Mouse (Mus musculus) hindbrain, embryonic 11.5 days (tissue): ENCODE measurements around the gene Cacna1e. TPM values are rescaled to one million over a fixed set of nuclear protein-coding genes. Genes with fewer than 3 reads are reported as not detected.
A peak's percentile ranks its signal among the peaks of the same experiment; 100 is the strongest.

Experiments used
- ATAC-seq: fragments of 200-750 bp; cut with Nextera tagmentation; 2 replicates; pipeline ENCODE4 v1.8.0; 2017; ENCODE audit warnings: mild to moderate bottlenecking, moderate TSS enrichment, moderate library complexity; ENCODE audit not compliant: low FRiP score
- DNase-seq: peaks from one replicate; pipeline ENCODE4 v3.0.0-alpha.2; 2015; ENCODE audit warnings: low spot score
- H3K27ac ChIP-seq: fragments of 300-500 bp; sonication (generic); 2 replicates; pipeline ENCODE4 v1.5.1; 2014; ENCODE audit warnings: mild to moderate bottlenecking, low read depth, low read length
- H3K27me3 ChIP-seq: fragments of 300-500 bp; sonication (generic); 2 replicates; pipeline ENCODE4 v1.6.1; 2014; ENCODE audit warnings: mild to moderate bottlenecking, low read length, moderate library complexity, mixed read lengths; ENCODE audit not compliant: control insufficient read depth, insufficient read depth
- H3K36me3 ChIP-seq: fragments of 300-500 bp; sonication (generic); 2 replicates; pipeline ENCODE4 v1.6.1; 2014; ENCODE audit warnings: mild to moderate bottlenecking, low read length, moderate library complexity, mixed read lengths; ENCODE audit not compliant: control insufficient read depth, insufficient read depth
- H3K4me1 ChIP-seq: fragments of 300-500 bp; sonication (generic); replicated peaks from 2 replicates; pipeline ENCODE4 v1.6.1; 2014; ENCODE audit warnings: low read length, mixed read lengths; ENCODE audit not compliant: control insufficient read depth, insufficient read depth
- H3K4me2 ChIP-seq: fragments of 300-500 bp; sonication (generic); replicated peaks from 2 replicates; pipeline ENCODE4 v1.6.1; 2014; ENCODE audit warnings: mild to moderate bottlenecking, low read depth, low read length
- H3K4me3 ChIP-seq: fragments of 300-500 bp; sonication (generic); 2 replicates; pipeline ENCODE4 v1.5.1; 2014; ENCODE audit warnings: low read depth, low read length
- H3K9ac ChIP-seq: fragments of 300-500 bp; sonication (generic); 2 replicates; pipeline ENCODE4 v1.6.1; 2014; ENCODE audit warnings: low read depth, low read length
- H3K9me3 ChIP-seq: fragments of 300-500 bp; sonication (generic); 2 replicates; pipeline ENCODE4 v1.6.1; 2016; ENCODE audit warnings: low read length; ENCODE audit not compliant: control insufficient read depth
- WGBS: fragments of 180-500 bp; shearing (Covaris S2); extraction: QIAGEN DNeasy Blood & Tissue Kit; methylation state at CpG from one replicate; pipeline ENCODE4 v1.1.7; 2014; 5-methylcytosine and 5-hydroxymethylcytosine counted together
- polyA plus RNA-seq: library from polyadenylated mRNA; unstranded; fragments of >200 nt; fragmentation: Nextera tagmentation; extraction: Ambion mirVana; gene quantifications from 2 replicates; pipeline ENCODE4 v1.2.1, GENCODE M21; 2014

Cacna1e gene
- polyA plus RNA-seq, 1 experiment from 2014 or later = 3.9 TPM

- no peaks in the 10 kb centered on the region for H3K9me3 ChIP-seq
- no peak overlapping the region for H3K4me2 ChIP-seq
- DNase-seq (no peak), ATAC-seq (no peak)
- H3K27ac ChIP-seq = no peak overlapping the region
- H3K9ac ChIP-seq = no peak overlapping the region
- WGBS = 83% methylated on average over 31 of the region's 31 CpGs
- no peak overlapping the region for H3K4me3 ChIP-seq
- H3K4me1 ChIP-seq = no peaks in the 10 kb centered on the region
- H3K27me3 ChIP-seq = no peaks in the 10 kb centered on the region
- H3K36me3 ChIP-seq = no peaks in the 10 kb centered on the region
Observed at GRCm38 (mm10) chr1:154799257-154799656, 85.0 kb downstream of the Cacna1e start.

- H3K9ac ChIP-seq = no peak overlapping the region
- DNase-seq (no peak), ATAC-seq (no peak)
- WGBS = 86% methylated on average over 2 of the region's 2 CpGs
- no peaks in the 10 kb centered on the region for H3K9me3 ChIP-seq
- no peaks in the 10 kb centered on the region for H3K27me3 ChIP-seq
- H3K4me3 ChIP-seq = no peak overlapping the region
- H3K4me2 ChIP-seq = no peak overlapping the region
- H3K4me1 ChIP-seq = no peaks in the 10 kb centered on the region
- no peaks in the 10 kb centered on the region for H3K36me3 ChIP-seq
- H3K27ac ChIP-seq = no peak overlapping the region
Observed at GRCm38 (mm10) chr1:154798771-154799170, 85.5 kb downstream of the Cacna1e start.

DNA sequence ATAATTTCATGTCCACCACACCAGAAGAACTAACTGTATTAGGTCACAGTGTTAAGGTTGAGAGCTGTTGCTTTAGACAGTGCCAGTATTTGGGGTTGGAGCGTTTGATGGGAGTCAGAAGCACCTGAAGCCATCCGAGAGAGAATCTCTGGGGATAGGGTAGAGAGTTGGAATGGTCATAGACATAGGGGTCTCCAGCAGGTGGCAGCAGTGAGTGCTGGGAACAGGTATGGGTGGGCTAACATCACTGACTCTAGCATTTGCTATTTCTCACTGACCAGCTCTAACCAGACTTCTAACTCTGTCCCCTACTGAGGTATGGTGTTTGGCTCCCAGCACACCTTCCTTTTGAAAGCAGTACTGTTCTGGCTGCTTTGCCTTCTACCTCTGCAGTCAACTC is 87.6 kb downstream of the Cacna1e start:
- Histone ChIP-seq H3K4me2 (no peak overlapping the region), H3K4me1 (no peaks in the 10 kb centered on the region), H3K27me3 (no peaks in the 10 kb centered on the region), H3K9me3 (no peaks in the 10 kb centered on the region), H3K27ac (no peak overlapping the region), H3K9ac (no peak overlapping the region), H3K36me3 (no peaks in the 10 kb centered on the region), H3K4me3 (no peak overlapping the region)
- ATAC-seq (no peak), DNase-seq (peak; percentile 68)
- 58% methylated on average over 2 of the region's 2 CpGs for WGBS

- no peak overlapping the region for H3K9ac ChIP-seq
- ATAC-seq (no peak), DNase-seq (no peak)
- no peak overlapping the region for H3K27ac ChIP-seq
- H3K4me3 ChIP-seq = no peak overlapping the region
- H3K4me2 ChIP-seq = no peak overlapping the region
- H3K36me3 ChIP-seq = no peaks in the 10 kb centered on the region
- no peaks in the 10 kb centered on the region for H3K9me3 ChIP-seq
- 86% methylated on average over 8 of the region's 8 CpGs for WGBS
- no peaks in the 10 kb centered on the region for H3K4me1 ChIP-seq
- H3K27me3 ChIP-seq = no peaks in the 10 kb centered on the region
Observed at GRCm38 (mm10) chr1:154794518-154794951, 89.8 kb downstream of the Cacna1e start.

DNA sequence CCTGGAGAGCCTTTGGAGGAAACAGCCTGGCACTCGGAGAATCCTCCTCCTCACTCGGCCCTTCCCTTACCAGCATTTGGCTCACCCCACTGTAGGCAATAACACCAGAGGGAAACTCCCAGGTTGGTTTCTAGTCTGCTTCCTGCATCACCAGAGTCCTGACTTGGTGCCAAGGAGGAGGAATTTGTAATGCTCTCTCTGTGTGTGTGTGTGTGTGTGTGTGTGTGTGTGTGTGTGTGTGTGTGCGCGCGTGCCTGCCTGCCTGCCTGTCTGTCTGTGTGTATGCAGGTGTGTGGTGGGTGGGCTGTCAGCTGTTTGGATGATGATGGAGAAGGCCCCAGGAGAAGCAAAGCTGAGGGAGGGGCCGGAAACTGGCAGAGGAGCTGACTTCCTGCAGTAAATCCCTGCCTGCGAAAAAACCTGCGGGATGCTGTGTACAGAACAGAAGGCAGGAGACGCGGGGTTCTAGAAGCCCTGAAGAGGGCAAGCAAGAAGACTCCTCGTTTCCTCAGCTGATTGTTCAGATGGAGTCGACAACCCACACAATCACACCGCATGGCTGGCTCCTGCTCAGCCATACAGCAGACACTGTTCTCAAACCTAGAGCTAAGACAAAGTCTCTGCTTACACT is 92.6 kb downstream of the Cacna1e start:
- no peak for DNase-seq

DNA sequence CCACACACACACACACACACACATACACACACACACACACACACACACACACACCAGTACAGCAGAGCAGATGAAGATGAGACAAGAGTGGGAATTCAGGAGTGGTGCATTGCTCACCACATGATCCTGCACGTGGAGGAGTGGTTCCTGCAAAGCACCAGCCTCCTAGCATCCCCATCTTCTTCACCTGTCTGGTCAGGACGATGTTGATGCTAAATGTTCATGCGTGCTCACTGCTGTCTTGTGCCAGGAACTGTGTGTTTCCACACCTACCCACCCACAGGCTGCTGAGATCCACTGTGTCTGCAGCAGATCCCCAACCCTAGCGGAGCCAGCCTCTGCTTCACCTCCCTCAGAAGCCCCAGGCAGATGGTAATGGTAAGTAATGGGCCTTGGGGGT is 95.8 kb downstream of the Cacna1e start:
- H3K9me3 ChIP-seq = no peaks in the 10 kb centered on the region
- no peaks in the 10 kb centered on the region for H3K27me3 ChIP-seq
- no peak overlapping the region for H3K27ac ChIP-seq
- H3K4me1 ChIP-seq = 0 out of 2 replicates have a peak, but pooled peaks cover 2% of the 10 kb centered on the region
- H3K4me2 ChIP-seq = no peak overlapping the region
- 77% methylated on average over 4 of the region's 4 CpGs for WGBS
- DNase-seq (no peak), ATAC-seq (0 out of 2 replicates have a peak, but pooled peaks have one; percentile 23)
- no peak overlapping the region for H3K9ac ChIP-seq
- no peaks in the 10 kb centered on the region for H3K36me3 ChIP-seq
- H3K4me3 ChIP-seq = no peak overlapping the region

More for the DNA sequence above, 92.6 kb downstream of the Cacna1e start:
- no peaks in the 10 kb centered on the region for H3K9me3 ChIP-seq
- H3K27ac ChIP-seq = no peak overlapping the region
- no peak overlapping the region for H3K9ac ChIP-seq
- H3K4me2 ChIP-seq = no peak overlapping the region
- H3K36me3 ChIP-seq = no peaks in the 10 kb centered on the region
- no peaks in the 10 kb centered on the region for H3K4me1 ChIP-seq
- ATAC-seq = no peak
- no peaks in the 10 kb centered on the region for H3K27me3 ChIP-seq
- WGBS = 78% methylated on average over 11 of the region's 13 CpGs
- H3K4me3 ChIP-seq = no peak overlapping the region

GRCm38 (mm10) chr1:154788069-154788468 is 96.2 kb downstream of the Cacna1e start:
- WGBS = 9% methylated on average over 5 of the region's 5 CpGs
- peak; percentile 94 for DNase-seq
- no peaks in the 10 kb centered on the region for H3K9me3 ChIP-seq
- no peak overlapping the region for H3K27ac ChIP-seq
- H3K4me2 ChIP-seq = no peak overlapping the region
- no peaks in the 10 kb centered on the region for H3K36me3 ChIP-seq
- no peak overlapping the region for H3K4me3 ChIP-seq
- 0 out of 2 replicates have a peak, but pooled peaks cover 2% of the 10 kb centered on the region for H3K4me1 ChIP-seq
- H3K9ac ChIP-seq = no peak overlapping the region
- peak; percentile 58; the same call in 1 of the 2 replicates for ATAC-seq
- H3K27me3 ChIP-seq = no peaks in the 10 kb centered on the region

DNA sequence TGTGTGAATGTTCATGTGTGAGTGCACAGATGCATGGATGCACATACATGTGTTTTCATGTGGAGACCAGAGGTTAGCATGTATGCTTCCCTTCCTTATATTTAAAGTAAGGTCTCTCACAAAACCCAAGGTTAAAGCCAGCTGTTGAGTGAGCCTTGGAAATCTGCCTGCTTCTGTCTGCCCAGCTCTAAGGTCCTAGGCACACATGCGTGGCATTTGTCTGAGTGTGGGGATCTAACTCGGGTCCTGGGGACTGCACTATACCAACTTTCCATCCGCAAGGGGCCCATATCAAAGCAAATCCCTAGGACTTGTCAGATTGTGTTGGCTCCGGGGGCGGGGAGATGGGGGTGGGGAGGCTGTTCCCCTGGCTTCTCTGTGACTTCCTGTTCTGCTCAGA is 96.9 kb downstream of the Cacna1e start:
- Histone ChIP-seq H3K4me2 (no peak overlapping the region), H3K36me3 (no peaks in the 10 kb centered on the region), H3K27ac (no peak overlapping the region), H3K9me3 (no peaks in the 10 kb centered on the region), H3K4me3 (no peak overlapping the region), H3K4me1 (0 out of 2 replicates have a peak, but pooled peaks cover 2% of the 10 kb centered on the region), H3K9ac (no peak overlapping the region), H3K27me3 (no peaks in the 10 kb centered on the region)
- WGBS = 63% methylated on average over 5 of the region's 5 CpGs
- no peak for ATAC-seq
- no peak for DNase-seq

DNA sequence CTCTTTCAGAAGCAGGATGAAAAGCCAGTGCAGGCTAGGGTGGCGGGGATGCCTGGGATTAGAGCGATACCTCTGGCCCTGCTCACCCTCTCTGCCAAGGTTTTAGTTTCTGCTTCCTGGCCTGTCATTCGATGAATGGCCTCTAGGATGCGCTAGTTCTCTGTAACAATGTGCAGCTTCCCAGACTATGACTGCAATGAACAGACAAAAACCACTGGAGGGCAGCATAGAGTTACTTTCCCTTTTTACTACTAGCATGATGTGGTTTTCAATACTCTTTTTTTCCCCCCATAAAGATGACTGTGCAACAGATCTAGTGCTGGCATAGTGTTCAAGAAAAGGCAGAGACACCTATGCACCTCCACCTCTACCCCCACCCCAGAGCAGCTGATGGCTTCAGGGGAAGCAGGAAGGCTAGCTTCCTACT is 98.0 kb downstream of the Cacna1e start:
- Histone ChIP-seq H3K4me3 (no peak overlapping the region), H3K36me3 (no peaks in the 10 kb centered on the region), H3K27me3 (no peaks in the 10 kb centered on the region), H3K9me3 (no peaks in the 10 kb centered on the region), H3K9ac (no peak overlapping the region), H3K4me2 (no peak overlapping the region), H3K4me1 (0 out of 2 replicates have a peak, but pooled peaks cover 2% of the 10 kb centered on the region), H3K27ac (no peak overlapping the region)
- 12% methylated on average over 4 of the region's 4 CpGs for WGBS
- DNase-seq (peak; percentile 90), ATAC-seq (peak; percentile 63)
